Mouse (Mus musculus) liver, embryonic 14.5 days (tissue): Measurements from ENCODE around the gene Maml2. TPM values are rescaled to one million over a fixed set of nuclear protein-coding genes. Genes with fewer than 3 reads are reported as not detected.

ENCODE experiments used
- ATAC-seq: fragments of 200-750 bp; cut with Nextera tagmentation; 2 replicates; pipeline ENCODE4 v1.8.0; 2017; ENCODE audit warnings: moderate number of reproducible peaks, mild to moderate bottlenecking, moderate library complexity; ENCODE audit not compliant: insufficient read depth
- DNase-seq, 3 experiments: peaks; one replicate each; pipeline ENCODE4 v3.0.0-alpha.2; 2012 to 2013; ENCODE audit warnings: low read depth in 3 of 3, low spot score in 3 of 3
- H3K27ac ChIP-seq: fragments of 300-500 bp; sonication (generic); 2 replicates; pipeline ENCODE4 v1.5.1; 2014; ENCODE audit warnings: moderate library complexity, mild to moderate bottlenecking, control low read depth, inconsistent platforms
- H3K27me3 ChIP-seq: fragments of 300-500 bp; sonication (generic); 2 replicates; pipeline ENCODE4 v1.6.1; 2014; ENCODE audit warnings: mild to moderate bottlenecking, low read length, moderate library complexity; ENCODE audit not compliant: control insufficient read depth, insufficient read depth
- H3K36me3 ChIP-seq: fragments of 300-500 bp; sonication (generic); replicated peaks from 2 replicates; pipeline ENCODE4 v1.6.1; 2014; ENCODE audit warnings: low read depth; ENCODE audit not compliant: control insufficient read depth, insufficient read depth
- H3K4me1 ChIP-seq, 2 experiments: fragments of 200-500 bp in 1 of 2; fragments of 300-500 bp in 1 of 2; sonication (generic) in 1 of 2; replicated peaks; 2 replicates each; pipeline ENCODE4 v1.6.1; 2012 to 2014; ENCODE audit warnings: antibody characterized with exemption in 1 of 2, inconsistent platforms in 1 of 2, low read length in 1 of 2; ENCODE audit not compliant: control insufficient read depth in 2 of 2, insufficient read depth in 2 of 2
- H3K4me2 ChIP-seq: fragments of 300-500 bp; sonication (generic); 2 replicates; pipeline ENCODE4 v1.6.1; 2014; ENCODE audit warnings: low read depth, mild to moderate bottlenecking, control low read depth, moderate library complexity
- H3K4me3 ChIP-seq, 2 experiments: fragments of 200-500 bp in 1 of 2; fragments of 300-500 bp in 1 of 2; sonication (generic) in 1 of 2; 2 replicates each; pipeline ENCODE4 v1.5.1; 2012 to 2014; ENCODE audit warnings: low read depth in 2 of 2, low read length in 2 of 2, mild to moderate bottlenecking in 2 of 2, control low read depth in 1 of 2, inconsistent platforms in 1 of 2, moderate library complexity in 1 of 2; ENCODE audit not compliant: insufficient read depth in 1 of 2
- H3K9ac ChIP-seq: fragments of 300-500 bp; sonication (generic); replicated peaks from 2 replicates; pipeline ENCODE4 v1.6.1; 2014; ENCODE audit warnings: mild to moderate bottlenecking, control low read depth, moderate library complexity
- H3K9me3 ChIP-seq: fragments of 300-500 bp; sonication (generic); 2 replicates; pipeline ENCODE4 v1.6.1; 2016; ENCODE audit warnings: low read length, mixed read lengths; ENCODE audit not compliant: control insufficient read depth
- CTCF ChIP-seq: IDR thresholded peaks from 2 replicates; pipeline ENCODE4 v1.5.1; 2016; ENCODE audit warnings: antibody characterized with exemption, low read depth, control low read depth
- EP300 ChIP-seq: IDR thresholded peaks from 2 replicates; pipeline ENCODE4 v1.6.1; 2016; ENCODE audit warnings: antibody characterized with exemption, low read depth
- WGBS: fragments of 180-500 bp; shearing (Covaris S2); extraction: QIAGEN DNeasy Blood & Tissue Kit; methylation state at CpG from one replicate; pipeline ENCODE4 v1.1.7; 2014; ENCODE audit not compliant: insufficient replicate concordance; 5-methylcytosine and 5-hydroxymethylcytosine counted together
- polyA plus RNA-seq, 2 experiments: library from polyadenylated mRNA; depleted of rRNA in 1 of 2; stranded (reverse) in 1 of 2; unstranded in 1 of 2; fragments of >200 nt; fragmentation: Nextera tagmentation in 1 of 2; extraction: Ambion mirVana in 1 of 2; gene quantifications; 2 replicates each; pipeline versions ENCODE4 v1.2.1 to v1.2.3; 2012 to 2014

Maml2 gene
- polyA plus RNA-seq, 2 experiments = 0.65 to 0.66 TPM

DNA sequence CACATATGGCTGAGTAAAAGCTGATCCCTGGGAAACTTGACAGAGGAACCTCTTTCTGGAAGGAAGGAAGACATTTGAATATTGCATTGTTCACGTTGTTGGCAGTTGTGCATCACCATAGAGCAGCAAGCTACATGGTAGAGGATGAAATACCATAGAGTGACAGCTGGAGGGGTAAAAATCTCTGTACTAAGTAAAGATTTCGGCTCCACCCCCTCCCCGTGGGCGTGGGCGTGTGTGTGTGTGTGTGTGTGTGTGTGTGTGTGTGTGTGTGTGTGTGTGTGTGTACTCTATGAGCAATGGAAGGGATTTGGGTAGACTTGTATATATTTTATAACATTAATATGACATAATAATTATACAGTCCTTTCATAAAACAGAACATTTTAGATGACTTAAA is 324.7 kb downstream of the Maml2 start:
- no peaks in the 10 kb centered on the region for H3K4me1 ChIP-seq
- no peak for TF ChIP-seq EP300
- TF ChIP-seq CTCF = no peak
- WGBS = 30% methylated on average over 5 of the region's 5 CpGs
- no peak overlapping the region for H3K9ac ChIP-seq
- H3K27me3 ChIP-seq = no peaks in the 10 kb centered on the region
- ATAC-seq = no peak
- DNase-seq = no peak
- H3K4me2 ChIP-seq = no peak overlapping the region
- H3K27ac ChIP-seq = no peak overlapping the region
- H3K4me3 ChIP-seq = no peak overlapping the region
- H3K9me3 ChIP-seq = no peaks in the 10 kb centered on the region
- H3K36me3 ChIP-seq = no peaks in the 10 kb centered on the region

DNA sequence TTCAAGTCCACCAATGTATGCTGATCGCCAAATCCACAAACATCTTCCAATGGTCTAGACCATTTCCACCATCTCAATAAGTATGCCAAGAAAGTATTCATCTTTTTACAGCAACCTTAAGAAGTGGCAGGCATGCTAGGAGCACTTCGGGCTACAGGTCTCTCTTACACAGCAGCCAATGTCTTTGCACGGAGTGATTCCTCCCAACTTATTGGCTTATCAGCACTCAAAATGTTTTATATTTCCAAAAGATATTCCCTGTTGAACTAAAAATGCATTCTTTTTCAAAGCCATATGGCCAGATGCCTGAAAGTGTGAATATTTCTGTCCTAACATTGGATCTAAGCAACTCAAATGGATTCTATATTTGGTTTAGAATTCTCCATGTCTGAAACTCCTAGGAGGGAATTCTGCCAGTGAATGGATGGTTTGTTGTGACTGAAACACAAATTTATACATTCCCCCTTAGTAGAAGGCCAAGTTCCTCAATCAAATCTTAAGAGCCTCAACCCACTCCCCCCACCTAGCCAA is 326.2 kb downstream of the Maml2 start:
- Histone ChIP-seq H3K4me2 (no peak overlapping the region), H3K4me1 (no peaks in the 10 kb centered on the region), H3K9ac (no peak overlapping the region), H3K9me3 (no peaks in the 10 kb centered on the region), H3K36me3 (no peaks in the 10 kb centered on the region), H3K4me3 (no peak overlapping the region), H3K27ac (no peak overlapping the region), H3K27me3 (no peaks in the 10 kb centered on the region)
- TF ChIP-seq CTCF = no peak
- TF ChIP-seq EP300 = no peak
- ATAC-seq (no peak), DNase-seq (no peak)
- WGBS = 63% methylated on average over 3 of the region's 3 CpGs

DNA sequence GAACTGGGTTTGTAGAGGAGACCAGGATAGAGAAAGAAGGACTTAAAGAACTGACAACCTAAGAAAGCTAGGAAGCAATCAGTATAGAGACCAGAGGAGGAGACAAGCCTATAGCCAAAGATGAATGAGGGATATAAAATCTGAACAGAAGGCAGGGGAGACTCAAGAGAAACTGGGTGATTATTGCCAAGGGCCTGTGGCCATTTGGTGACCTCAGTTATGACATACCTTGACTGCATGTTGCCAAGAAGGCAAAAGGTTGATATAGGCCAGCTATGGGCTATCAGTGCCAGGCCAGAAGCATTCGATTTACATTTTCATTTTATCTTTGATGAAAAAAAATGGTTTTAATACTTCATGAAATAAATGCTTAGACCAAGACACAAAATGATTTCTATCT is 327.0 kb downstream of the Maml2 start:
- no peak overlapping the region for H3K4me3 ChIP-seq
- no peak overlapping the region for H3K9ac ChIP-seq
- WGBS = 32% methylated on average over 1 of the region's 1 CpGs
- H3K4me1 ChIP-seq = no peaks in the 10 kb centered on the region
- no peak overlapping the region for H3K27ac ChIP-seq
- DNase-seq (no peak), ATAC-seq (no peak)
- no peaks in the 10 kb centered on the region for H3K36me3 ChIP-seq
- H3K27me3 ChIP-seq = no peaks in the 10 kb centered on the region
- no peak for TF ChIP-seq EP300
- TF ChIP-seq CTCF = no peak
- no peaks in the 10 kb centered on the region for H3K9me3 ChIP-seq
- H3K4me2 ChIP-seq = no peak overlapping the region

DNA sequence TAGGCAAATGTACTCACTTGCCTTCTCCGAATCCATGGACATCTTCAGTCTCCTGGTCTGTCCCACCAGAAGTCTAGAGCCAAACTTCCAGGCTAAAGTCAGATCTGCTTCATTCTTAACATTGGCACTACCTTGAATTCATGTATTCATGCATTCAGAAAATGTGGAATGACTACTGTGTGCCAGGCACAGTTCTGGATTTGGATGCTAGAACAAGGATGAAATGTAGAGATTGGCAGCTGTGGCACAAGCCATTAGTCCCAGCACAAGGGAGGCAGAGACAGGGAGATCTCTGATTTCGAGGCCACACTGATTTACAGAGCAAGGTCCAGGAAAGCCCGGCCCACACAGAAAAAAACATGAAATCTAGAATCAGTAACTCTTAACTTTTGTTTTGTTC is 327.5 kb downstream of the Maml2 start:
- H3K4me3 ChIP-seq = no peak overlapping the region
- 53% methylated on average over 3 of the region's 3 CpGs for WGBS

DNA sequence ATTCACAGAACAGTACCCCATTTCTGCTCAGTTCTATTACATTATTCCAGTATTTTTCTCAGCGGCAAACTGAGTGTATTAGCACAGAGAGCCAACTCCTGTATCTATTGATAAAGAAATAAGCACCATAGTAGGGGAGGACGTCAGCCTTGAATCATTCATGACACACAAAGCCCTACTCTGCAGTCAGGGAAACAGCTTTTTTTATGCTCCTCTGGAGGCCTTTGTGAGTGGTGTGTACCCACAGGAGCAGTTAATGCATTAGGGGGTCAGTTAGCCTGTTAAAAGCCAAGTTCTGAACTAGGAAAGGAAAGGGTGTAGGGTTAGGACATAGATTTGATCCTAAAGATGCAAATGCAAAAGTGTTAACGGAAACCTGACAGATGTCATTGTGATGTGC is 328.7 kb downstream of the Maml2 start:
- H3K4me3 ChIP-seq = no peak overlapping the region
- no peak overlapping the region for H3K4me2 ChIP-seq
- H3K9me3 ChIP-seq = no peaks in the 10 kb centered on the region
- no peaks in the 10 kb centered on the region for H3K4me1 ChIP-seq
- 58% methylated on average over 3 of the region's 3 CpGs for WGBS
- H3K36me3 ChIP-seq = no peaks in the 10 kb centered on the region
- no peak for DNase-seq
- no peak for ATAC-seq
- no peaks in the 10 kb centered on the region for H3K27me3 ChIP-seq
- TF ChIP-seq CTCF (no peak), EP300 (no peak)
- H3K9ac ChIP-seq = no peak overlapping the region
- H3K27ac ChIP-seq = no peak overlapping the region

More for the DNA sequence above, 327.5 kb downstream of the Maml2 start:
- Histone ChIP-seq H3K27me3 (no peaks in the 10 kb centered on the region), H3K36me3 (no peaks in the 10 kb centered on the region), H3K4me2 (no peak overlapping the region), H3K9ac (no peak overlapping the region), H3K4me1 (no peaks in the 10 kb centered on the region), H3K27ac (no peak overlapping the region), H3K9me3 (no peaks in the 10 kb centered on the region)
- DNase-seq (no peak), ATAC-seq (no peak)
- TF ChIP-seq EP300 (no peak), CTCF (no peak)
